Mouse (Mus musculus) hindbrain, embryonic 14.5 days (tissue): ENCODE data around the gene Dock4. TPM values are rescaled to one million over a fixed set of nuclear protein-coding genes. Genes with fewer than 3 reads are reported as not detected.

ENCODE experiments used
- ATAC-seq: fragments of 200-750 bp; cut with Nextera tagmentation; 2 replicates; pipeline ENCODE4 v1.8.0; 2017; ENCODE audit warnings: moderate number of reproducible peaks, mild to moderate bottlenecking, moderate TSS enrichment, moderate library complexity; ENCODE audit not compliant: low FRiP score
- DNase-seq: peaks from one replicate; pipeline ENCODE4 v3.0.0-alpha.2; 2015; ENCODE audit warnings: low spot score
- H3K27ac ChIP-seq: fragments of 300-500 bp; sonication (generic); 2 replicates; pipeline ENCODE4 v1.5.1; 2014; ENCODE audit warnings: mild to moderate bottlenecking, moderate library complexity
- H3K27me3 ChIP-seq: fragments of 300-500 bp; sonication (generic); 2 replicates; pipeline ENCODE4 v1.6.1; 2014; ENCODE audit warnings: mild to moderate bottlenecking, low read length, mixed read lengths; ENCODE audit not compliant: control insufficient read depth, insufficient read depth
- H3K36me3 ChIP-seq: fragments of 300-500 bp; sonication (generic); replicated peaks from 2 replicates; pipeline ENCODE4 v1.6.1; 2014; ENCODE audit not compliant: control insufficient read depth, insufficient read depth
- H3K4me1 ChIP-seq: fragments of 300-500 bp; sonication (generic); replicated peaks from 2 replicates; pipeline ENCODE4 v1.6.1; 2014; ENCODE audit warnings: antibody characterized with exemption, low read length, mixed read lengths; ENCODE audit not compliant: control insufficient read depth, insufficient read depth
- H3K4me2 ChIP-seq: fragments of 300-500 bp; sonication (generic); replicated peaks from 2 replicates; pipeline ENCODE4 v1.6.1; 2014; ENCODE audit warnings: mild to moderate bottlenecking, moderate library complexity
- H3K4me3 ChIP-seq: fragments of 300-500 bp; sonication (generic); replicated peaks from 2 replicates; pipeline ENCODE4 v1.5.1; 2014; ENCODE audit warnings: mild to moderate bottlenecking, low read length
- H3K9ac ChIP-seq: fragments of 300-500 bp; sonication (generic); 2 replicates; pipeline ENCODE4 v1.6.1; 2014
- H3K9me3 ChIP-seq: fragments of 300-500 bp; sonication (generic); 2 replicates; pipeline ENCODE4 v1.6.1; 2016; ENCODE audit warnings: low read length; ENCODE audit not compliant: control insufficient read depth
- WGBS: fragments of 180-500 bp; shearing (Covaris S2); extraction: QIAGEN DNeasy Blood & Tissue Kit; methylation state at CpG from one replicate; pipeline ENCODE4 v1.1.7; 2014; 5-methylcytosine and 5-hydroxymethylcytosine counted together
- polyA plus RNA-seq: library from polyadenylated mRNA; unstranded; fragments of >200 nt; fragmentation: Nextera tagmentation; extraction: Ambion mirVana; gene quantifications from 2 replicates; pipeline ENCODE4 v1.2.1, GENCODE M21; 2014

The Dock4 gene
- polyA plus RNA-seq, 1 experiment from 2014 or later = 34.1 TPM

DNA sequence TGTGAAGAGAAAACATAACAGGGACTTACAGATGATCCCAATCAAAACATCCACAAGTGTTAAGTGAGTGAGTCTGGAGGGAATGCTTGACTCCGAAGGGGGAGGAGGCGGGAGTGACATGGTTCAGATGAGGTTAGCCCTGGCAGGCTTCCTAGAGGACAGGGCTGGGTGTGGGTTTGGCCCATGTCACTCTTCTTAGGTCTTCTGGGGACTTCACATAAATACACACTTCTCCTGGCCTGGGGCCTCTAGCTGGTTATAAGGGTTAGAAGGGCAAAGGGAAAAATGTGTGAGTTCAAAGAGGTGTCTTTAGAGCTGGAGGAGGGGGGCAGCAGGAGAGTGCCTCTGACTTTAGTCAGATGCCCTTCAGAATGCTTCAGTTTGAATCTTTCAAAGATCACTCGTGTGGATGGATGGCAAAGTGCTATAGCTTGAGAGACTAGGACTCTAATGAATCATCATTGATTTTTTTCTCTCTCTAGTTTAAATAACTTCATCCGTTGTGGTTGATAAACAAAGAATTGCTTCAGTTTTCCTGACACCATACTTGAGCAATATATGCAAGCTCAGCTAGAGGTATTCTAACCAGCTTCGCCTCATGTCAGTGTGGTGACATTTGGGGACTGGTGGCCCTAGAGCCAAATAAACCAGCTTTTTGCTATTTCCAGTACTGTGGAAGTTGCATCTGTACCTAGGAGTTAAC is 54.0 kb downstream of the Dock4 start:
- ATAC-seq = no peak
- no peak overlapping the region for H3K4me2 ChIP-seq
- no peak for DNase-seq

DNA sequence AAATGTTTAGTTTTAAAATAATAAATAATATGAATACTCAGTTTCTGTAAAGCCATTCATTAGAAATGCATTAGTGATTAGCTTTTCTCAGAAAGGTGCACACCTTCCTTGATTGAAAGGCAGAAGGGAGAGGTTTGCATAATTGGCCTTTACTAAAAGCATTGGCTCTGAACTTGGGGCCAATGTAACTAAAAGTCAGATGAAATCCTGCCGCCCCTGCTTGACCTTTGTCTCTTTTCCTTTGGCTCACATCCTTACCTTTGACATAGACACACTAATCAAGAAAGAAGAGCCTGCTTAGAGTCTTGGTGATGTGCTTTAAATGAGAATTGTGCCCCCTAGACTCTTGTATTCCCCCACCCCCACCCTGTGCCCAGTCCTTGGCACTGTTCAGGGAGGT is 55.4 kb downstream of the Dock4 start:
- Histone ChIP-seq H3K27me3 (no peaks in the 10 kb centered on the region), H3K27ac (no peak overlapping the region), H3K9ac (no peak overlapping the region), H3K36me3 (no peaks in the 10 kb centered on the region), H3K4me2 (no peak overlapping the region), H3K4me1 (peaks cover 29% of the 10 kb centered on the region), H3K4me3 (no peak overlapping the region), H3K9me3 (no peaks in the 10 kb centered on the region)
- DNase-seq (no peak), ATAC-seq (no peak)
- 91% methylated on average over 1 of the region's 1 CpGs for WGBS

More for the DNA sequence above, 54.0 kb downstream of the Dock4 start:
- H3K9me3 ChIP-seq = no peaks in the 10 kb centered on the region
- 75% methylated on average over 5 of the region's 5 CpGs for WGBS
- no peaks in the 10 kb centered on the region for H3K27me3 ChIP-seq
- H3K4me1 ChIP-seq = peaks cover 29% of the 10 kb centered on the region
- no peak overlapping the region for H3K9ac ChIP-seq
- no peak overlapping the region for H3K27ac ChIP-seq
- H3K4me3 ChIP-seq = no peak overlapping the region
- H3K36me3 ChIP-seq = no peaks in the 10 kb centered on the region

DNA sequence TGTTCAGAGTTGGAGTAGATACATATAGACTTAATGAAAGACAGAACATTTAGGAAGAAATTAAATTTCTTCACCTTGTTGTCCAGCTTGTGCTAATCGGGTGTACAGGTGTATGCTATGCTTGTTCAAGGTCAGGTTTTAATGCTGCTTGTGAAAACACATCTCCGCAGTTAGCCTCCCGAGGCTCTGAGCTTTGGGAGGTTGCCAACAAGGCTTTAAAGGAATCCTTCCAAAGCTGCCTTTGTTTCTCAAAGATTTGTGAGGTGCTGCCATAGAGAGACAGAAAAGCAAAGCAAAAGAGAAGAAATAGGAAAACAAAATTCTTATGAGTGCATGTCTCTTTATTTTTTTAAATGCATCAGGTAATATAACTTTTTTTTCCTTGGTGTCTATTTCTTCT is 57.8 kb downstream of the Dock4 start:
- Histone ChIP-seq H3K9ac (no peak overlapping the region), H3K27me3 (no peaks in the 10 kb centered on the region), H3K9me3 (no peaks in the 10 kb centered on the region), H3K4me1 (peaks cover 25% of the 10 kb centered on the region), H3K4me3 (no peak overlapping the region), H3K27ac (no peak overlapping the region), H3K4me2 (no peak overlapping the region), H3K36me3 (no peaks in the 10 kb centered on the region)
- 55% methylated on average over 3 of the region's 3 CpGs for WGBS
- DNase-seq = no peak
- ATAC-seq = no peak

DNA sequence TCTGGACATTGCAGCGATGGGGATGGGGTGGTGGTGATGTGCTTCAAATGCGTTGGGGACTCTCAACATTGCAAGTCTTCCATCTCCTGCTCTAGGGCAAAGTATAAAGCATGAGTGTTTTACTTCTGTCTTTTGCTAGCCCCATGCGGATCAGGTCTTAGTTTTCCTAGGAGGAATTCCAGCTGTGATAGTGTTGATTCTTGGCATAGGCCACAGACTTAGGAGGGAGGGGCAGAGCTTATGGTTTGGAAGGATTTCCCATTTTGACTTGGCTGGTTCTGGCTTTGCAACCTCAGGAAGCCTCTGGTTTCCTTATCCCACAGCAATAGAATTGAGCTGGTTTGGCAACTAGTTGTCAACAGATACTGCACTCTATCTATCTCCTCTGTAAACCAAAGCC is 58.9 kb downstream of the Dock4 start:
- Histone ChIP-seq H3K36me3 (no peaks in the 10 kb centered on the region), H3K27ac (no peak overlapping the region), H3K4me1 (peaks cover 15% of the 10 kb centered on the region), H3K9me3 (no peaks in the 10 kb centered on the region), H3K27me3 (no peaks in the 10 kb centered on the region), H3K9ac (no peak overlapping the region), H3K4me3 (no peak overlapping the region), H3K4me2 (no peak overlapping the region)
- 82% methylated on average over 3 of the region's 3 CpGs for WGBS
- DNase-seq (no peak), ATAC-seq (no peak)

DNA sequence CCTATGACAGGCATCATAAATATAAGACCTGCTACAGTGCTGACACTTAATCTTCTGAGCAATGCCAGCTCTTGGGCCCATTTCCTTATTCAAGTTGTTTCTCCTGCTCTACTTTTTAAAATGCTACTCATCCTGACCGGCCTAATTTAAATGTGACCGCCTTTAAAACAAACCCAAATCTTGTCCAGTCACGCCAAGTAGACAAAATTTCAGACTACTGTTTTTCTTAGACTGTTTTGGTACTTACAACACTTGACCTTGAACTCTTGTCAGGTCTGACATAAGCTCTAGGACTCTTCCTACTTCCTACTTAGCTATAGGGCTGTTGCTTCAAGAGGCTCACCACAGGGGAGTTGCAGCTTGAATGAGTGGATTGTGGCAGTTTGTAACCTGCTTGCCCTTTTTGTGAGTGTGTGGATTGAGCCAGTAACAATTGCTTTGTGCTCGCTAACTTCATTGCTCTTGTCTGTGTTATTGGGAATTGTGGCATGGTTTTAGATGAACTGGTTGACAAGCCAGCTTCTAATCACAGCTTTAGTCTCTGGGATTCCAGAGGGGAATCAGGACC is 62.2 kb downstream of the Dock4 start:
- H3K4me2 ChIP-seq = no peak overlapping the region
- no peak overlapping the region for H3K9ac ChIP-seq
- no peak for ATAC-seq
- no peak for DNase-seq
- H3K9me3 ChIP-seq = no peaks in the 10 kb centered on the region
- no peaks in the 10 kb centered on the region for H3K27me3 ChIP-seq
- peaks cover 26% of the 10 kb centered on the region for H3K4me1 ChIP-seq
- no peaks in the 10 kb centered on the region for H3K36me3 ChIP-seq
- WGBS = 64% methylated on average over 4 of the region's 4 CpGs
- H3K27ac ChIP-seq = no peak overlapping the region
- no peak overlapping the region for H3K4me3 ChIP-seq

DNA sequence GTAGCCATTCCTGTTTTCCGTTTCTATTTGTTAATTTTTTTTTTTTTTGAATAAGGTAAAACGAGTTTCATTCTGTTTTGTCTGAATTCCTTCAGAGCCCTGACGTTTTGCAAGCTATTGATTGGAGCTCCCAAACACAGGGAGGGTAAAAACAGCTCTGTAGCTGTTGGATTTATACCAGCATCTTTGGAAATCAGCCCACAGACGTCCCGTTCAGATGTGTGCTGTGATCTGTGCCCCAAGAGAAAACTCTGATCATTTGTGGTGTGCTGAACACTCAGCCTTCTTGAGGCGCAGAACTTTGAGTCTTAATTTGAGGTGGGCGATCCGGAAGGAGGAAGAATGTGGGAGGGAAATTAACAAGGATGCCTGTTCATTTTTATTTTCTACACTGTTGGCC is 62.7 kb downstream of the Dock4 start:
- H3K4me2 ChIP-seq = no peak overlapping the region
- H3K9ac ChIP-seq = no peak overlapping the region
- H3K4me3 ChIP-seq = no peak overlapping the region
- H3K27me3 ChIP-seq = no peaks in the 10 kb centered on the region
- ATAC-seq (no peak), DNase-seq (no peak)
- peak overlapping the region; percentile 43; the same call in 1 of the 2 replicates for H3K27ac ChIP-seq
- H3K9me3 ChIP-seq = no peaks in the 10 kb centered on the region
- WGBS = 41% methylated on average over 8 of the region's 8 CpGs
- no peaks in the 10 kb centered on the region for H3K36me3 ChIP-seq
- H3K4me1 ChIP-seq = peaks cover 30% of the 10 kb centered on the region

DNA sequence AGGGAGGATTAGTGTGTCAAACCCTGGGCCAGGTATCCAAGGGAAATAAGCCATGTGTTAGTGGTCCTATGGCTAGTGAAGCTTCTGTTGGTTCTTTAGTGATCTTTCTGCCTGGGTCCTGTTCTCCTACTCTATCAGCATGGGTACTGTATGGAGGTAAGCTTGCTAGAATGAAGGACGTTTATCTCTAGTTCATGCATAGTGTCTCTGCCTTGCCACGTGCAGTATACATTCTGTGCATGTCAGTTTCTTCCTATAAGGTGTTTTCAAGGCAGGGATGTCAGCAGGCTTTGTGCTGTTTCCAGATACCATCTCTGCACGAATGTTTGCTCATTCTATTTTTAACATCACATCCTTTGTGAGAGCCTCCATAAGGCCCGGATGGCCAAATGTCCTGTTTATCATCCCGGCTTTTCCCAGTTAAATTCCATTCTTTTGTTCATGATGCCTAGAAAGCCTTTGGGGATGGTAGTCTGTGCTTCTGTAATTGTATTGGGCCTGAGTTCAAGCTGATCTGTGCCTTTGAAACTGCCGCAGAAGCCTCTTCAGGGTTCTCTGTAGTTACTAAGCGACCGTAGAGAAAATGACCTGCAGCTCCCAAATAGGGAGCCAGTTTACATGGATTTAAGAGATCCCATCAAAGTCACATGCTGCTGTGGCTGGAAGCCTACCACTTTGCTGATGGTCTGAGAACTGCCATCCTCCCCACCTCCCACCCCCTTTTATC is 66.1 kb downstream of the Dock4 start:
- 0 out of 2 replicates have a peak overlapping the region, but pooled peaks have one; percentile 22 for H3K9ac ChIP-seq
- WGBS = 35% methylated on average over 8 of the region's 8 CpGs
- no peak for DNase-seq

DNA sequence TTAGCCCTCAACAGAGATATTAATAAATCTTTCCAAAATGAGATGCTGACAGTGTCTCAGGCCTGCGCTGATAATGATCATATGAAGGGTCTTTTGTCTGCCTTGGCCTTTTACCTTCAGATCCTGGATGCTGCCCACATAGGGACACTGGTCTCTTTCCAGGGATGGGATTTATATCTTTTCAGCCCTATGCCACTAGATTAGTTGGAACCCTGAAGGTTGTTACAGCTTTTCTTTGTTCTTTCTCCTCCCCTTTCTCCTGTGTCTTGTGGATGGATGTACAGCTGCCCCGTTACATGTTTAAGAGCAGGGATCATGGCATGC is 66.6 kb downstream of the Dock4 start:
- WGBS = 56% methylated on average over 2 of the region's 2 CpGs
- H3K9me3 ChIP-seq = no peaks in the 10 kb centered on the region
- DNase-seq (no peak), ATAC-seq (peak; percentile 38; the same call in 1 of the 2 replicates)
- 0 out of 2 replicates have a peak overlapping the region, but pooled peaks have one; percentile 22 for H3K9ac ChIP-seq
- H3K36me3 ChIP-seq = no peaks in the 10 kb centered on the region
- H3K4me1 ChIP-seq = peaks cover 33% of the 10 kb centered on the region
- H3K27me3 ChIP-seq = no peaks in the 10 kb centered on the region
- no peak overlapping the region for H3K4me2 ChIP-seq
- peak overlapping the region; percentile 74 for H3K27ac ChIP-seq
- no peak overlapping the region for H3K4me3 ChIP-seq

More for the DNA sequence above, 66.1 kb downstream of the Dock4 start:
- Histone ChIP-seq H3K4me2 (no peak overlapping the region), H3K4me1 (peaks cover 33% of the 10 kb centered on the region), H3K36me3 (no peaks in the 10 kb centered on the region), H3K27ac (peak overlapping the region; percentile 74), H3K9me3 (no peaks in the 10 kb centered on the region), H3K4me3 (no peak overlapping the region), H3K27me3 (no peaks in the 10 kb centered on the region)
- ATAC-seq = peak; percentile 50

DNA sequence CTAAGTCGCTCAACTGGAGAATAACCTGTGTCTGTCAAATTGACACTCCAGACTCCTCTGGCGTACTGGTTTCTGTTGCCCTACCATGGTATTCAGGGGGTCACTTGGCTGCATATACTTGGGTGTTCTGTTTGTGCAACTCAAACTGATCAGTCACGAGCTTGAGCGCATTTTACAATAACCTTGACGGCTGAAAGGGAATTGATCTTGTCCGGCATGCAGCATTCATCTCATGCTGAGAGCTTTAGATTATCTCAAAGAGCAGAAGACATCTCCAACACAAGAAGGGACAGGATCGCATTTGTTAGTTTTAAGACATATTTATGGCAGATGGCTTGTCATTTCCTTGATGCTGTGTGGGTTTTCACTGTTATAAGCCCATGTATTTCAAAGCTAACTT is 67.2 kb downstream of the Dock4 start:
- no peak for DNase-seq
- Histone ChIP-seq H3K27ac (0 out of 2 replicates have a peak overlapping the region, but pooled peaks have one; percentile 14), H3K9ac (no peak overlapping the region), H3K4me2 (no peak overlapping the region), H3K9me3 (no peaks in the 10 kb centered on the region), H3K36me3 (no peaks in the 10 kb centered on the region), H3K4me3 (no peak overlapping the region), H3K27me3 (no peaks in the 10 kb centered on the region), H3K4me1 (peaks cover 30% of the 10 kb centered on the region)
- ATAC-seq = no peak
- WGBS = 34% methylated on average over 7 of the region's 7 CpGs
